Mouse (Mus musculus) central nervous system, embryonic 18 days (tissue): ENCODE measurements around the gene Ier5l. TPM values are rescaled to one million over a fixed set of nuclear protein-coding genes. Genes with fewer than 3 reads are reported as not detected.

Experiments used
- polyA plus RNA-seq: library from polyadenylated mRNA; depleted of rRNA; stranded (reverse); fragments of >200 nt; gene quantifications from 2 replicates; pipeline ENCODE4 v1.2.3, GENCODE M21; 2012; rRNA removed

Ier5l gene
- 15.8 and 18.3 TPM in 2 replicates for polyA plus RNA-seq

GRCm38 (mm10) chr2:30474039-30474438 lies at the start of gene Ier5l:
Ier5l (minus strand) TSS chr2:30474219.

Other genes with a start within 250 kb of the Ier5l start
- 28.7 and 30.2 TPM in 2 replicates for gene Lrrc8a, start 236.5 kb downstream of the Ier5l start, polyA plus RNA-seq
- 15.4 and 20.4 TPM in 2 replicates for gene Gm28035, start 233.7 kb downstream of the Ier5l start, polyA plus RNA-seq
- 19.5 and 22.7 TPM in 2 replicates for gene Phyhd1, start 208.0 kb downstream of the Ier5l start, polyA plus RNA-seq
- not detected in 2 replicates for gene Gm28038, start 193.2 kb downstream of the Ier5l start, polyA plus RNA-seq
- 13.8 and 15.8 TPM in 2 replicates for gene Dolk, start 187.9 kb downstream of the Ier5l start, polyA plus RNA-seq
- gene Nup188, start 187.8 kb downstream of the Ier5l start, polyA plus RNA-seq: 28.2 and 32.9 TPM in 2 replicates
- 358 and 371 TPM in 2 replicates for gene Sh3glb2, start 114.9 kb downstream of the Ier5l start, polyA plus RNA-seq
- gene Miga2, start 110.0 kb downstream of the Ier5l start, polyA plus RNA-seq: 45.2 and 45.4 TPM in 2 replicates
- 70.3 and 73.3 TPM in 2 replicates for gene Dolpp1, start 82.0 kb downstream of the Ier5l start, polyA plus RNA-seq
- gene Crat, start 58.4 kb downstream of the Ier5l start, polyA plus RNA-seq: 28.6 and 30.9 TPM in 2 replicates
- 130 and 132 TPM in 2 replicates for gene Ptpa, start 58.2 kb downstream of the Ier5l start, polyA plus RNA-seq
- gene Cstad, start 120.8 kb upstream of the Ier5l start, polyA plus RNA-seq: 0.56 and 0.59 TPM in 2 replicates